Mouse (Mus musculus): ENCODE results near the gene Tnfsfm13. TPM values are rescaled to one million over a fixed set of nuclear protein-coding genes. Genes with fewer than 3 reads are reported as not detected.

Gene Tnfsfm13
- total and polyA plus RNA-seq, 3 experiments, result 0.08 TPM; not detected in 2

DNA sequence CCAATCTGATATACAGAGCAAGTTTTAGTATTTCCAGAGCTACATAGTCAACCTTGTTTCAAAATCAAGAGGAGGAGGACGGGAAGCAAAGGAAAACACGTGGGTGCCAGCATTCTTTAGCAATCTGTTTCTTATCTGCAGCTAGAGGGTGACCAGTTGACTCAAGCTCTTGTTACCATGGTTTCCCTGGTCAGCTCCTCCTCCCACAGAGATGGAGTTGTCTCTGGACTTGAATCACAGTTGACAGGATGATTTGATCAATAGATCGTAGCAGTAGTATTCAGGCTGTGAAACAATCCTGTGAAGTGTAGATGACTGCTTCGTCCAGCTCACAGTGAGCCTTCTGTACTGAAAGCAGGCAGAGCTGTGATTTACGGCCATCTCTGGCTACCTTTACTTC, 20.0 kb upstream of the Tnfsfm13 start:
- Histone ChIP-seq H3K27ac (ENCODE audit: insufficient read depth, low read depth) (no peak overlapping the region), H3K9ac (ENCODE audit: insufficient read depth, low read depth) (no peak overlapping the region), H3K4me2 (ENCODE audit: insufficient read depth, low read depth, poor library complexity, severe bottlenecking) (no peak overlapping the region), H3K36me3 (replicated peaks in 1 of 2; ENCODE audit: control insufficient read depth in 1 of 2, insufficient read depth in 1 of 2, low read length in 1 of 2) (no peaks in the 10 kb centered on the region), H3K4me1 (ENCODE audit: control insufficient read depth in 1 of 2, insufficient read depth in 2 of 2) (no peaks in the 10 kb centered on the region), H3K79me2 (replicated peaks; ENCODE audit: control insufficient read depth, extremely low read depth, insufficient read depth, poor library complexity, severe bottlenecking) (no peaks in the 10 kb centered on the region), H3K4me3 (replicated peaks in 1 of 3; ENCODE audit: low read depth in 2 of 3, low read length in 2 of 3, poor library complexity in 1 of 3) (no peak overlapping the region), H3K27me3 (replicated peaks) (peaks cover 2% of the 10 kb centered on the region), H3K9me3 (replicated peaks; ENCODE audit: low read length) (peaks cover 3% of the 10 kb centered on the region)
- no peak for TF ChIP-seq MAX (IDR thresholded peaks at IDR 0.05; ENCODE audit: low read length)
- no peak for TF ChIP-seq ZNF384 (IDR thresholded peaks at IDR 0.05; ENCODE audit: low read depth, low read length)
- no peak for TF ChIP-seq HCFC1 (IDR thresholded peaks at IDR 0.05; ENCODE audit: low read depth, low read length)
- no peak for TF ChIP-seq USF2 (conservative IDR thresholded peaks at IDR 0.05; ENCODE audit: low read depth, low read length)
- no peak for TF ChIP-seq POLR2A (IDR thresholded peaks at IDR 0.05; ENCODE audit: low read depth, low read length)
- TF ChIP-seq NELFE (IDR thresholded peaks at IDR 0.05; ENCODE audit: low read depth, low read length), result no peak
- TF ChIP-seq BHLHE40 (IDR thresholded peaks at IDR 0.05; ENCODE audit: low read depth, low read length), result no peak
- no peak for TF ChIP-seq JUND (conservative IDR thresholded peaks at IDR 0.05; ENCODE audit: low read depth, low read length)
- TF ChIP-seq MAFK (IDR thresholded peaks at IDR 0.05; ENCODE audit: insufficient replicate concordance, low read length), result no peak
- TF ChIP-seq TBP (conservative IDR thresholded peaks at IDR 0.05; ENCODE audit: low read depth, low read length), result no peak
- TF ChIP-seq ZKSCAN1 (IDR thresholded peaks at IDR 0.05; ENCODE audit: borderline replicate concordance, low read depth, low read length), result no peak
- DNase-seq (ENCODE audit: extremely low read depth), result no peak
- dilution Hi-C loops (cut with MboI; ENCODE audit: extremely low pct_ligation_motif_present, extremely low pct_unique_long_range_greater_than_20kb, low sequenced_read_pairs), result no loop called here
- in situ Hi-C loops (cut with MboI; ENCODE audit: low pct_ligation_motif_present, low pct_unique_long_range_greater_than_20kb, low sequenced_read_pairs), result no loop called here

DNA sequence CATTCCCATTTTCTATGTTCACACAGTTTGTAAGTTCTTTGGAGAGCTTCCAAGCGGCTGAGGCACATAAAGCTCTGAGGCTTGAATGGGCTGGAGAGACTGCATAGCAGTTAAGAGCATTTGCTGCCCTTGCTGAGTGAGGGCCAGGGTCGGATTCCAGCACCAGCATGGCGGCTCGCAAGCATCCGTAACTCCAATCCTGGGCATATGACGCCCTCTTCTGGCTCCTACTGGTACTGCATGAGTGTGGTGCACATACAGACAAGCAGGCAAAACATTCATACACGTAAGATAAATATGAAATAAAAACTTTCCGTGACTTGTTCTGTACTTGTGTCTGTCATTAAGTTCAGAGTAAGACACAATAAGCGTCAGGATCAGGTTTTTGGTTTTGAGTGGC, 19.6 kb upstream of the Tnfsfm13 start:
- in situ Hi-C loops (cut with MboI; ENCODE audit: low pct_ligation_motif_present, low pct_unique_long_range_greater_than_20kb, low sequenced_read_pairs) (no loop called here), dilution Hi-C loops (cut with MboI; ENCODE audit: extremely low pct_ligation_motif_present, extremely low pct_unique_long_range_greater_than_20kb, low sequenced_read_pairs) (no loop called here)
- Histone ChIP-seq H3K27me3 (replicated peaks) (peaks cover 2% of the 10 kb centered on the region), H3K36me3 (replicated peaks in 1 of 2; ENCODE audit: control insufficient read depth in 1 of 2, insufficient read depth in 1 of 2, low read length in 1 of 2) (no peaks in the 10 kb centered on the region), H3K4me2 (ENCODE audit: insufficient read depth, low read depth, poor library complexity, severe bottlenecking) (no peak overlapping the region), H3K4me3 (replicated peaks in 1 of 3; ENCODE audit: low read depth in 2 of 3, low read length in 2 of 3, poor library complexity in 1 of 3) (no peak overlapping the region), H3K4me1 (ENCODE audit: control insufficient read depth in 1 of 2, insufficient read depth in 2 of 2) (no peaks in the 10 kb centered on the region), H3K9ac (ENCODE audit: insufficient read depth, low read depth) (no peak overlapping the region), H3K27ac (ENCODE audit: insufficient read depth, low read depth) (no peak overlapping the region), H3K9me3 (replicated peaks; ENCODE audit: low read length) (peaks cover 3% of the 10 kb centered on the region), H3K79me2 (replicated peaks; ENCODE audit: control insufficient read depth, extremely low read depth, insufficient read depth, poor library complexity, severe bottlenecking) (no peaks in the 10 kb centered on the region)
- TF ChIP-seq ZKSCAN1 (IDR thresholded peaks at IDR 0.05; ENCODE audit: borderline replicate concordance, low read depth, low read length) (no peak), MAZ (IDR thresholded peaks at IDR 0.05; ENCODE audit: low read depth, low read length) (no peak), TCF12 (IDR thresholded peaks at IDR 0.05; ENCODE audit: low read depth, low read length) (no peak), PAX5 (IDR thresholded peaks at IDR 0.05; ENCODE audit: low read length) (no peak), CTCF (conservative IDR thresholded peaks at IDR 0.05 in 1 of 2, IDR thresholded peaks at IDR 0.05 in 1 of 2; ENCODE audit: low read depth in 2 of 2, low read length in 2 of 2) (peak; percentile 62 to 84), E2F4 (IDR thresholded peaks at IDR 0.05; ENCODE audit: insufficient replicate concordance, low read depth, low read length) (no peak), RAD21 (IDR thresholded peaks at IDR 0.05; ENCODE audit: low read depth, low read length) (peak; percentile 40), IRF4 (IDR thresholded peaks at IDR 0.05; ENCODE audit: low read depth, low read length) (no peak), SMC3 (IDR thresholded peaks at IDR 0.05; ENCODE audit: low read depth, low read length) (peak; percentile 34)
- DNase-seq (ENCODE audit: extremely low read depth), result peak; percentile 20

All from CH12.LX (cell line).